Mouse (Mus musculus): ENCODE results near the gene Bcl3.

The Bcl3 gene

GRCm38 (mm10) chr7:19834055-19834454, 11.5 kb upstream of the Bcl3 start:
- DNase-seq (ENCODE audit: low spot score in 2 of 2), result no peak

- no peak for DNase-seq (ENCODE audit: low spot score in 2 of 2)
Measured at GRCm38 (mm10) chr7:19831837-19832236, 9.3 kb upstream of the Bcl3 start.

DNA sequence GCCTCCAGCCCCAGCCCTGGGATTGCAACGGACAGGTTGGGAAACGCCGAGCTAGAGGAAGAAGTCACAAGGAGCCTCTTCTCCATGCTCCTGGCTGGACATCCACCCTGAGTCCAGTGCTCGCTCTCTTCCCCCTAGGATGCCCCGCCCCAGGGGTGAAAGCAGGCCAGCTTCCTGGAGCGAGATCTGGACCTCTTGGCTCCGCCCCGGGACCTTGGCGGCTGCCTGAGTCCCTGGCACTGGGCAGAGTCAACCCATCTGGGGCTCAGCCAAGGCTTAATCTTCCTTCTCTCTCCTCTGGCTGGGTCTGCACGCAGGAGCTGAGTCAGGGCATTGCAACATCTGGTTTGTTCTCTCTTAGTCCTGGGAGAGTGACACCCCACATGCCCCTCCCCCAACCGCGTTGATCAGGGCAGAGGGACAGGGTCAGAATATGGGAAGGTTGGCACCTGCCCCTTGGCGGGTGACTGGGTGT, 8.1 kb upstream of the Bcl3 start:
- DNase-seq (ENCODE audit: low spot score in 2 of 2), result peak; percentile 88 to 96

DNA sequence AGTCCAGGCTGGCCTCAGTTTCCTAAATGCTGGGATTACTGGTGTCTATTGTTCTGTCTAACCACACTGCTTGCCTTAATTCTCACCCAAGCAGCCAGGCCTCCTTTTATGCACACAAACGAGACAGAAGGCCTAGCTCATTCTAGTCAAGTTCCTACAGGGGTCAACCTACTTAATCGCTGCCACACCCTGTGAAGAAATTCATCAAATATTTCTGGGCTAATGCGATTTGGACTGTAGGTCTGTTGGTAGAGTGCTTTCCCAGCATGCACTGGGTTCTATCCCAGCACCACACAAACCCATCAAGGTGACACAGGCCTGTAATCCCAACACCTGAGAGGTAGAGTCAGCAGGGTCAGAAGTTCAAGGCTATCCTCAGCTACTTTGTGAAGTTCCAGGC, 7.1 kb upstream of the Bcl3 start:
- no peak for DNase-seq (ENCODE audit: low spot score in 2 of 2)

- no peak for DNase-seq (ENCODE audit: low spot score in 2 of 2)
Measured at GRCm38 (mm10) chr7:19826756-19827155, 4.2 kb upstream of the Bcl3 start.

GRCm38 (mm10) chr7:19824182-19824973, 1.8 kb upstream of the Bcl3 start:
- DNase-seq (ENCODE audit: low spot score in 2 of 2), result peak; percentile 93

DNA sequence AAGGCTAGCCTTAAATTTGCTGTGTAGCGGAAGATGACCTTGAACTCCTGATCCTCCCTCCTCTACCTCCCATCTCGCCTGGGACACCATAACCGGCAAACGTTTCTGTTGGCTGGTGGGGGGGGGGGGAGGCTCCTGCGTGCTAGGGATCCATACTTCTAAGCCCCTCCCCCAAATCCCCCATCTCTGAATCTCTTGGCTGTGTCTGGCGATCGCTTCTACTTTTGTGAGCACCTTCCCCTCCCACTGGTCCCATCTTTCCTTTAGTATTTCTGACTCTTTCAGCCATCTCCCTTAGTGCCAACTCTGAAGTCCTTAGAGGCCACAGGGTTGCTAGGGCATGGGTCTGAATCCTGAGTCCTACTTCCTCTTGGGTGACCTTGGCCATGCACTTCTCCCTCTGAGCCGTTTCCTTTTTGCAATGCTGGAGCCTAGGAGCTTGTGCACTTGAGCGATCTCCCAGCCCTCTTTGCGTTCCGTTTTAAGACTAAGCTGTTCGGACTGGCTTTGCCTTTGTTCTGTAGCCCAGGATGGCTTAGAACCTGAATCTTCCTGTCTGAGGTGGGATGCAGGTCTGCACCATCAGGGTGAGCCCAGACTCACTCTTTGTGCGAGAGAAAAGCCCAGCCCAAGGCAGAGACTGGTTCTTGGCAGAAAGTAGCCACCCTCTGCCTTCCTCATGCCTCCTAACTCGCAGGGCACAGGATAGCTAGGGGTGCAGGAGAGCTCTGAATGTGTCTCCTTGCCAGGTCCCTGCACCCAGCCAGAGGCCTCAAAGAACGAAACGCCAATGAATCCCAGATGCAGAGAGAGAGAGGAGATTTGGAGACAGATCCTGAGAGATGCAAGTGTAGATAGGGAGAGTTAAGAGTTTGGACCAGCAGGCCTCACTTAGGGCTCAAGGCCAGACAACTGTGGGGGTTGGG, 949 bp upstream of the Bcl3 start:
- no peak for DNase-seq (ENCODE audit: low spot score in 2 of 2)

DNA sequence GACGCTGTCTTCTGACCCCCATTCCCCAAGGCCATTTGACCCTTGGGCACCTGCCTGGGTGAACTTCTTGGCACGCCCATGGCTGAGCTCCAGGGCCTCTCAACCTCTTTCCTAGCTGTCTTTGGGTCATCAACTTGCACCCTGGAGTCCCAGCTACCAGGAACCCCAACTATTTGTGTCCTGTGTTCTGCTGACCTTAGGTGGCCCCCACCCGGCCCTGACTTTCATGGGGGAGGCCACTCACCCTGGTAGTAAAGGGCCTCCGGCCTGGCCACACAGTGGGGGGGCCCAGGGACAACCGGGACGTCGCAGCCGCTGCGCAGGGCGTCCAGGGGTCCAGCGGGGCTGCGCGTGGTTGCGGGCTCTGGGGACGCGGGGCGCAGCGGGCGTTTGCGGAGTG, 377 bp downstream of the Bcl3 start:
- no peak for DNase-seq (ENCODE audit: low spot score in 2 of 2)

DNA sequence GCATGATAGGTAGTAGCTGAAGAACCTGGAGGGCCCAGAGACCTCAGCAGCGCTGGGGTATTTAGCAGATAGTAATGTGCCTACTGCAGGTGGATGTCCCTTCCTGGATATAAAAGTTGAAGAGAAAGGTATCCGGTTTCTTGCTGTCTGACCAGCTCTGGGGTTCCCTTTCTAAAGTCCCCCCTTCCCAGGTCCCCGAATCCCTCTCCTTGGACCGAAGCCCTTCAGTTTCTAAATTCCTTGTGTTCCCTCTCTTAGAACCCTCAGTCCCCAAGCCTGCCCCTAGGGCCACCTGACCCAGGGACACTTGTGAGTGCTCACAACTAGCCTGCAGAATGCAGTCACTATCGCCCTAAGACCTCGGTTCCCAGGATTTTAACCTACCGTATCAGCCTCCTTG, 937 bp downstream of the Bcl3 start:
- DNase-seq (ENCODE audit: low spot score in 2 of 2), result no peak

- DNase-seq (ENCODE audit: low spot score in 2 of 2), result no peak
Measured at GRCm38 (mm10) chr7:19820347-19821048, 2.1 kb downstream of the Bcl3 start.

GRCm38 (mm10) chr7:19818875-19819274, 3.7 kb downstream of the Bcl3 start:
- no peak for DNase-seq (ENCODE audit: low spot score in 2 of 2)

DNA sequence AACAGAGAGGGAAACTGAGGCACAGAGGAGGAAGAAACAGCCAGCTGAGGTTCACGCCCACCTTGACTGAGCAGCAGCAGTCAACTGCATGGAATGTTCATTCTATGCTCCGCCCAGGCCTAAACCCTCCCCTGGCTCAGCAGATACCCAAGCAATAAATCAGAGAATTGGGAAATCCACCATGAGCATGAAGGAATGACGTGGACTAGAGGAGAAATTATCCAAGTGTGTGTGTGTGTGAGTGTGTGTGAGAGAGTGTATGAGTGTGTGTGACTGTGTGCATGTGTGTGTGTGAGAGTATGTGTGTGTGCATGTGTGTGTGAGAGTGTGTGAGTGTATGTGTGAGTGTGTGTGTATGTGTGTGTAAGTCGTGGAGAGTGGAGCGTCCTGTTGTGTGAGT, 4.1 kb downstream of the Bcl3 start:
- DNase-seq (ENCODE audit: low spot score in 2 of 2), result peak in 1 of 2 experiments; percentile 70

GRCm38 (mm10) chr7:19817382-19818105, 5.0 kb downstream of the Bcl3 start:
- DNase-seq (ENCODE audit: low spot score in 2 of 2), result peak; percentile 66 to 67

DNA sequence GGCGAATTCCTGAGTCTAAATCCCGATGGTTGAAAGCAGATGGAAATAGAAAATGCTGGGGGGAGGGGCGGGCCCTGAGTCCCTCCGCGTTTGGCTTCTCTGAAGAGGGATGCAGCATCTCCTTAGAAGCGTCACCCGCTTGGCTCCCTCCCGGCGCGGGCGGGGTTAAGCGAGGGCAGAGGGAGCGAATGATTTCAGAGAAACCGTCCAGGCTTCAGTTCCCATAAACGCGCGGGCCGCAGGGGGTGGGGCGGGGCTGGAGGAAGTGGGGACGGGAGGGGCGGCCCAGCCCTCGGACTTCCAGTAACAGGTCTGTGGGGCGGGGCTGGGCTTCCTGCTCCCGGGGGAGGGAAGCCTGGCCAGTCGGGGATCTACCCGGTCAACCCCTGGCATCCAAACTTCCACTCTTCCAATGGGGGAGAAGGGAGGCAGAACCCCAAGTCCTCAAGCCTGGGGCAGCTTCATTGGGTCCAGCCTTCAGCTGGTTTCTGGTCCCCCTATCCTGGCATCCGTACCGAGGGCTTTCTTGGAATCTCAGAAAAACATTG, 6.3 kb downstream of the Bcl3 start:
- peak; percentile 80 to 91 for DNase-seq (ENCODE audit: low spot score in 2 of 2)

GRCm38 (mm10) chr7:19815296-19816223, 7.0 kb downstream of the Bcl3 start:
- DNase-seq (ENCODE audit: low spot score in 2 of 2), result no peak

DNA sequence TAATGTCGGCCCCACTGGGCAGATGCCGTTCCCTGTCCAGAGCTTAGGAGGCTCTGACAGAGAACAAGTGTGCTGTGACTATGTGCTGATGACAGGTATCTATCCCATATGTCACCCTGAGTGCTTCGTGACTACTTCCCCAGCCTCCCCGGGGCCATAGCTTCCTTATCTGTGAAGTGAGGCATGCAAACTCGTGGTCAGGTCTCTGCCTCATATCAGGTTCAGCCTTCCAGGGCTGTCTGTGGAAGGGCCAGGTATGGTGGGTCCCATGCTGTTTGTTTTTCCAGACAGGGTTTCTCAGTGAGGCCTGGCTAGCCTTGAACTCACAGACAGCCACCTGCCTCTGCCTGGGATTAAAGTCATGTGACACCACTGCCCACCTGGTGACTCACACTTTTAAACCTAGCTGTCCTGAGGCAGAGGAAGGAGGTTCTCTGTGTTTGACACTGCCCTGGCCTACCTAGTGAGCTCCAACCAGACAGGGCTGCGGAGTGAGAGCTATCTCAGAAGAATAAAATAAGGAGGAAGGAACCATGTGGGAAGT, 8.9 kb downstream of the Bcl3 start:
- no peak for DNase-seq (ENCODE audit: low spot score in 2 of 2)

GRCm38 (mm10) chr7:19813161-19813560, 9.4 kb downstream of the Bcl3 start:
- DNase-seq (ENCODE audit: low spot score in 2 of 2), result no peak

DNA sequence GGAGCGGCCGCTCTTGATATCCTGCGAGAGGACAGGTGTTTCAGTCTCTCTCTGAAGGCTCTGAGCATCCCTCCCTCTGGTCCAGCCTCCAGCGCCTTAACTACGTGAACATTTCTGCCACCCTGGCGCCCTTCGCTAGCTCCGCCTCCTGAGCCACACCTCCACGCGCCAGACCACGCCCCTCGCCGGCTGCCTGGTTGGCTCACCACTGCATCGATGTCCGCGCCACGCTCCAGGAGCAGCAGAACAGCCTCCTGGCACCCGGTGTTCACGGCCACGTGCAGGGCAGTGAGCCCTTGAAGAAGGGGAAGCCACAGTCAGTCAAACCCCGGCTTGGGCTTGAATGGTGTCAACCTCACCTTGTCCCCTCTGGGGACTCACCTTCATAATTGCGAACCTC, 11.5 kb downstream of the Bcl3 start:
- DNase-seq (ENCODE audit: low spot score in 2 of 2), result no peak

GRCm38 (mm10) chr7:19809369-19809768, 13.2 kb downstream of the Bcl3 start:
- DNase-seq (ENCODE audit: low spot score in 2 of 2), result no peak
